Mouse (Mus musculus): ENCODE data around the gene Naa35. TPM values are rescaled to one million over a fixed set of nuclear protein-coding genes. Genes with fewer than 3 reads are reported as not detected.

The Naa35 gene
- total RNA-seq, 1 experiment: 79.1 TPM

DNA sequence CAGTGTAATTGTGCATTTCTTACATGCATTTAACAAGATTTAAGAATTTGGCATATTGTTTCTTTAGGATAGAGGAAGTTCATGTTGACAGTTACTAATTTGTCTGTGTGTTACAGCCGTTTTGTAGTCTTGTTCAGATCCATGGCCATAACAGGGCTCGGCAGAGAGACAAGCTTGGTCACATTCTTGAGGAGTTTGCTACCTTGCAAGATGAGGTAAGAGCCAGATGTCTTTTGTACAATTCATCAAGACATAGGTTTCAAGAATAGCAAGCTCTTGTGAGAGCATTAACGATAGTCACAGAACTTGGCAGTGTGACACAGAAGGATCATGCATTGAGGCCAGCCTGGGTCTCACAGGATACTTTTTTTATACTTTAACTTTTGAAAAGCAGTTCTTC is 39.3 kb downstream of the Naa35 start:
- H3K27ac ChIP-seq (ENCODE audit: insufficient read depth, low read depth, low read length, poor library complexity, severe bottlenecking): no peak overlapping the region
- peaks cover 16% of the 10 kb centered on the region for H3K36me3 ChIP-seq (ENCODE audit: control insufficient read depth, insufficient read depth, low read length, poor library complexity, severe bottlenecking)
- H3K4me3 ChIP-seq (ENCODE audit: insufficient read depth in 1 of 2, low read depth in 1 of 2, low read length in 2 of 2, poor library complexity in 1 of 2, severe bottlenecking in 1 of 2): no peak overlapping the region
- no peaks in the 10 kb centered on the region for H3K4me1 ChIP-seq (ENCODE audit: control insufficient read depth in 2 of 2, insufficient read depth in 2 of 2, low read length in 2 of 2, poor library complexity in 1 of 2)
- no peaks in the 10 kb centered on the region for H3K9me3 ChIP-seq (ENCODE audit: control insufficient read depth, insufficient read depth, low read depth, low read length)
- no peak for DNase-seq (ENCODE audit: low read depth, low spot score)
- in situ Hi-C loops (cut with MboI; ENCODE audit: low sequenced_read_pairs in 2 of 2, unreplicated experiment in 2 of 2): no loop called here
- TF ChIP-seq ZC3H11A (IDR thresholded peaks at IDR 0.05; ENCODE audit: borderline replicate concordance, low read depth, low read length): no peak
- no peak for TF ChIP-seq HCFC1 (IDR thresholded peaks at IDR 0.05; ENCODE audit: borderline replicate concordance, insufficient read depth, low read length)
- no peak for TF ChIP-seq MAFK (IDR thresholded peaks at IDR 0.05; ENCODE audit: insufficient read depth, low read depth, low read length)
- no peak for TF ChIP-seq CHD2 (IDR thresholded peaks at IDR 0.05; ENCODE audit: low read depth, low read length)
- no peak for TF ChIP-seq ZNF384 (IDR thresholded peaks at IDR 0.05; ENCODE audit: low read depth, low read length)
- no peak overlapping the region for H3K9ac ChIP-seq (ENCODE audit: insufficient read depth, low read depth, low read length, poor library complexity, severe bottlenecking)

GRCm38 (mm10) chr13:59624903-59625302 is 39.8 kb downstream of the Naa35 start:
- no peak for DNase-seq (ENCODE audit: low read depth, low spot score)

DNA sequence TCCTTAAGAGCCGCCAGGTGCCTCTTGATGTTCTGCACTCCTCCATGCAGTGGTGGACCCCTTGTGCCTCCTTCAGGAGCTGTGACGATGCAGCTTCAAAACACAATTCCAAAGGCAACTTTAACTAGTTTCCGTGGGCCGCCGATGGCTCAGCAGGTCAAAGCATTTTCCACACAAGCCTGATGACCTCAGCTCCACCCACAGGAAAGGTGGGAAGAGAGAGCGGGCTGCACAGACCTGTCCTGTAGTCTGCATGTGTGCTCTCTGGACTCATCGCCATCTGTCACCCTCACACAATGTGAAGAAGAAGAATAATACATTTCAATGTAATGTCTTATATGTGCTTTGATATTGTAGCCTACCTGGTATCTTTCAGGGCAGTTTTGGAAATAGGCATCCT is 41.7 kb downstream of the Naa35 start:
- in situ Hi-C loops (cut with MboI; ENCODE audit: low sequenced_read_pairs in 2 of 2, unreplicated experiment in 2 of 2): no loop called here

More at GRCm38 (mm10) chr13:59624903-59625302, 39.8 kb downstream of the Naa35 start:
- H3K4me3 ChIP-seq (ENCODE audit: insufficient read depth in 1 of 2, low read depth in 1 of 2, low read length in 2 of 2, poor library complexity in 1 of 2, severe bottlenecking in 1 of 2): no peak overlapping the region
- TF ChIP-seq CHD2 (IDR thresholded peaks at IDR 0.05; ENCODE audit: low read depth, low read length) (no peak), MAFK (IDR thresholded peaks at IDR 0.05; ENCODE audit: insufficient read depth, low read depth, low read length) (no peak), ZNF384 (IDR thresholded peaks at IDR 0.05; ENCODE audit: low read depth, low read length) (no peak), HCFC1 (IDR thresholded peaks at IDR 0.05; ENCODE audit: borderline replicate concordance, insufficient read depth, low read length) (no peak), ZC3H11A (IDR thresholded peaks at IDR 0.05; ENCODE audit: borderline replicate concordance, low read depth, low read length) (no peak)
- no peak overlapping the region for H3K9ac ChIP-seq (ENCODE audit: insufficient read depth, low read depth, low read length, poor library complexity, severe bottlenecking)
- H3K36me3 ChIP-seq (ENCODE audit: control insufficient read depth, insufficient read depth, low read length, poor library complexity, severe bottlenecking): peaks cover 17% of the 10 kb centered on the region
- H3K4me1 ChIP-seq (ENCODE audit: control insufficient read depth in 2 of 2, insufficient read depth in 2 of 2, low read length in 2 of 2, poor library complexity in 1 of 2): no peaks in the 10 kb centered on the region
- in situ Hi-C loops (cut with MboI; ENCODE audit: low sequenced_read_pairs in 2 of 2, unreplicated experiment in 2 of 2): no loop called here
- H3K27ac ChIP-seq (ENCODE audit: insufficient read depth, low read depth, low read length, poor library complexity, severe bottlenecking): no peak overlapping the region
- H3K9me3 ChIP-seq (ENCODE audit: control insufficient read depth, insufficient read depth, low read depth, low read length): no peaks in the 10 kb centered on the region

DNA sequence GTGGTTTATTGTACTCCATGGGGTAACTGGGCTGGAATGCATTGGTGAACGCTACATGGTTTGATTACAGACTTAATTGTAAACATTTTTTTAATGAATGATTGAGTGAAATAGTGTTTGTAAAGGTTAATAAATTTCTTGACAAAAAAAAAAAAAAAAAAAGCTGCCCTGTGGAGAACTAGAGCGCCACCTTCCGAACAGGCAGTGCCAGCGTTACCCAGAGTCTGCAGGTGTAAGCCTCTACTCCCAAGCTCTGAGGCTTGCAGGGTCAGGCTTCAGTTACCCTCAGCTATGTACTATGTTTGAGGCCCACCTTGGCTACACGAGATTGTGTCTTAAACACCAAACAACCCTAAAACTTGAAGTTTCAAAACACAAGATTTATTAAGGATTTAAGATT is 49.6 kb downstream of the Naa35 start:
- TF ChIP-seq ZNF384 (IDR thresholded peaks at IDR 0.05; ENCODE audit: low read depth, low read length): peak; percentile 94
- no peak for TF ChIP-seq CHD2 (IDR thresholded peaks at IDR 0.05; ENCODE audit: low read depth, low read length)
- Histone ChIP-seq H3K27ac (ENCODE audit: insufficient read depth, low read depth, low read length, poor library complexity, severe bottlenecking) (no peak overlapping the region), H3K4me3 (ENCODE audit: insufficient read depth in 1 of 2, low read depth in 1 of 2, low read length in 2 of 2, poor library complexity in 1 of 2, severe bottlenecking in 1 of 2) (no peak overlapping the region), H3K36me3 (ENCODE audit: control insufficient read depth, insufficient read depth, low read length, poor library complexity, severe bottlenecking) (peaks cover 61% of the 10 kb centered on the region), H3K9ac (ENCODE audit: insufficient read depth, low read depth, low read length, poor library complexity, severe bottlenecking) (no peak overlapping the region), H3K9me3 (ENCODE audit: control insufficient read depth, insufficient read depth, low read depth, low read length) (no peaks in the 10 kb centered on the region), H3K4me1 (ENCODE audit: control insufficient read depth in 2 of 2, insufficient read depth in 2 of 2, low read length in 2 of 2, poor library complexity in 1 of 2) (no peaks in the 10 kb centered on the region)
- in situ Hi-C loops (cut with MboI; ENCODE audit: low sequenced_read_pairs in 2 of 2, unreplicated experiment in 2 of 2): no loop called here
- no peak for DNase-seq (ENCODE audit: low read depth, low spot score)

More for the DNA sequence above, 41.7 kb downstream of the Naa35 start:
- Histone ChIP-seq H3K9ac (ENCODE audit: insufficient read depth, low read depth, low read length, poor library complexity, severe bottlenecking) (no peak overlapping the region), H3K36me3 (ENCODE audit: control insufficient read depth, insufficient read depth, low read length, poor library complexity, severe bottlenecking) (peaks cover 20% of the 10 kb centered on the region), H3K4me3 (ENCODE audit: insufficient read depth in 1 of 2, low read depth in 1 of 2, low read length in 2 of 2, poor library complexity in 1 of 2, severe bottlenecking in 1 of 2) (no peak overlapping the region), H3K4me1 (ENCODE audit: control insufficient read depth in 2 of 2, insufficient read depth in 2 of 2, low read length in 2 of 2, poor library complexity in 1 of 2) (no peaks in the 10 kb centered on the region), H3K9me3 (ENCODE audit: control insufficient read depth, insufficient read depth, low read depth, low read length) (no peaks in the 10 kb centered on the region), H3K27ac (ENCODE audit: insufficient read depth, low read depth, low read length, poor library complexity, severe bottlenecking) (no peak overlapping the region)
- DNase-seq (ENCODE audit: low read depth, low spot score): no peak
- TF ChIP-seq ZNF384 (IDR thresholded peaks at IDR 0.05; ENCODE audit: low read depth, low read length): no peak
- TF ChIP-seq HCFC1 (IDR thresholded peaks at IDR 0.05; ENCODE audit: borderline replicate concordance, insufficient read depth, low read length): no peak
- no peak for TF ChIP-seq CHD2 (IDR thresholded peaks at IDR 0.05; ENCODE audit: low read depth, low read length)
- no peak for TF ChIP-seq ZC3H11A (IDR thresholded peaks at IDR 0.05; ENCODE audit: borderline replicate concordance, low read depth, low read length)
- no peak for TF ChIP-seq MAFK (IDR thresholded peaks at IDR 0.05; ENCODE audit: insufficient read depth, low read depth, low read length)

GRCm38 (mm10) chr13:59637800-59638199 is 52.7 kb downstream of the Naa35 start:
- no peak overlapping the region for H3K9ac ChIP-seq (ENCODE audit: insufficient read depth, low read depth, low read length, poor library complexity, severe bottlenecking)
- peaks cover 62% of the 10 kb centered on the region for H3K36me3 ChIP-seq (ENCODE audit: control insufficient read depth, insufficient read depth, low read length, poor library complexity, severe bottlenecking)
- in situ Hi-C loops (cut with MboI; ENCODE audit: low sequenced_read_pairs in 2 of 2, unreplicated experiment in 2 of 2): no loop called here
- no peak for DNase-seq (ENCODE audit: low read depth, low spot score)
- H3K27ac ChIP-seq (ENCODE audit: insufficient read depth, low read depth, low read length, poor library complexity, severe bottlenecking): no peak overlapping the region
- H3K4me3 ChIP-seq (ENCODE audit: insufficient read depth in 1 of 2, low read depth in 1 of 2, low read length in 2 of 2, poor library complexity in 1 of 2, severe bottlenecking in 1 of 2): no peak overlapping the region
- TF ChIP-seq CHD2 (IDR thresholded peaks at IDR 0.05; ENCODE audit: low read depth, low read length) (no peak), ZNF384 (IDR thresholded peaks at IDR 0.05; ENCODE audit: low read depth, low read length) (no peak)
- no peaks in the 10 kb centered on the region for H3K4me1 ChIP-seq (ENCODE audit: control insufficient read depth in 2 of 2, insufficient read depth in 2 of 2, low read length in 2 of 2, poor library complexity in 1 of 2)
- no peaks in the 10 kb centered on the region for H3K9me3 ChIP-seq (ENCODE audit: control insufficient read depth, insufficient read depth, low read depth, low read length)

All from ES-E14 (cell line).